Mouse (Mus musculus): Measurements from ENCODE around the gene Acaca.
"Not testable (repeated sequence)": the region's sequence is repeated elsewhere in the genome, so short reads cannot be mapped to it uniquely, and the experiment has no call there.

Acaca gene

GRCm38 (mm10) chr11:84306158-84306742 is 176.8 kb downstream of the Acaca start:
- DNase-seq (ENCODE audit: extremely low read depth, insufficient read length, low spot score), result no peak

GRCm38 (mm10) chr11:84324032-84324752 is 194.7 kb downstream of the Acaca start:
- no peak for DNase-seq (ENCODE audit: extremely low read depth, insufficient read length, low spot score)

- DNase-seq (ENCODE audit: extremely low read depth, insufficient read length, low spot score), result no peak
Measured at GRCm38 (mm10) chr11:84327086-84327485, 197.6 kb downstream of the Acaca start.

GRCm38 (mm10) chr11:84332384-84332783 is 202.9 kb downstream of the Acaca start:
- no peak for DNase-seq (ENCODE audit: extremely low read depth, insufficient read length, low spot score)

- DNase-seq (ENCODE audit: extremely low read depth, insufficient read length, low spot score), result no peak
Measured at GRCm38 (mm10) chr11:84332860-84333259, 203.4 kb downstream of the Acaca start.

- not testable (repeated sequence) for DNase-seq (ENCODE audit: extremely low read depth, insufficient read length, low spot score)
Measured at GRCm38 (mm10) chr11:84338273-84338672, 208.8 kb downstream of the Acaca start.

- no peak for DNase-seq (ENCODE audit: extremely low read depth, insufficient read length, low spot score)
Measured at GRCm38 (mm10) chr11:84340630-84341029, 211.2 kb downstream of the Acaca start.

GRCm38 (mm10) chr11:84344522-84345236 is 215.2 kb downstream of the Acaca start:
- no peak for DNase-seq (ENCODE audit: extremely low read depth, insufficient read length, low spot score)

GRCm38 (mm10) chr11:84347766-84348165 is 218.3 kb downstream of the Acaca start:
- DNase-seq (ENCODE audit: extremely low read depth, insufficient read length, low spot score), result no peak

- no peak for DNase-seq (ENCODE audit: extremely low read depth, insufficient read length, low spot score)
Measured at GRCm38 (mm10) chr11:84348843-84349825, 219.7 kb downstream of the Acaca start.

GRCm38 (mm10) chr11:84351150-84351549 is 221.7 kb downstream of the Acaca start:
- no peak for DNase-seq (ENCODE audit: extremely low read depth, insufficient read length, low spot score)

- DNase-seq (ENCODE audit: extremely low read depth, insufficient read length, low spot score), result no peak
Measured at GRCm38 (mm10) chr11:84353058-84353726, 223.7 kb downstream of the Acaca start.

GRCm38 (mm10) chr11:84357304-84357703 is 227.8 kb downstream of the Acaca start:
- no peak for DNase-seq (ENCODE audit: extremely low read depth, insufficient read length, low spot score)

GRCm38 (mm10) chr11:84357771-84358170 is 228.3 kb downstream of the Acaca start:
- no peak for DNase-seq (ENCODE audit: extremely low read depth, insufficient read length, low spot score)

- DNase-seq (ENCODE audit: extremely low read depth, insufficient read length, low spot score), result no peak
Measured at GRCm38 (mm10) chr11:84361551-84361950, 232.1 kb downstream of the Acaca start.

GRCm38 (mm10) chr11:84362633-84363243 is 233.3 kb downstream of the Acaca start:
- DNase-seq (ENCODE audit: extremely low read depth, insufficient read length, low spot score), result no peak

GRCm38 (mm10) chr11:84365313-84365712 is 235.8 kb downstream of the Acaca start:
- no peak for DNase-seq (ENCODE audit: extremely low read depth, insufficient read length, low spot score)

- no peak for DNase-seq (ENCODE audit: extremely low read depth, insufficient read length, low spot score)
Measured at GRCm38 (mm10) chr11:84368902-84369301, 239.4 kb downstream of the Acaca start.

- no peak for DNase-seq (ENCODE audit: extremely low read depth, insufficient read length, low spot score)
Measured at GRCm38 (mm10) chr11:84373122-84373521, 243.7 kb downstream of the Acaca start.
